Comparison of ENCODE assay signal across 8 mouse cellular contexts in genomic region chr4:65122841-65123240, GRCm38 (mm10). TPM values are rescaled to one million over a fixed set of nuclear protein-coding genes. Genes with fewer than 3 reads are reported as not detected.
A peak's percentile ranks its signal among the peaks of the same experiment; 100 is the strongest.
DNase-seq lines count a peak whose midpoint lies in the region; ATAC-seq and TF ChIP-seq lines count a peak whose summit lies in the region.

No protein-coding gene starts in this region.

- no peak for DNase-seq in heart, adult 2 months
- no peak for DNase-seq in heart, embryonic 10.5 days (ENCODE audit: low spot score)
- DNase-seq in midbrain, embryonic 10.5 days (ENCODE audit: low spot score) = no peak
- peak; percentile 19 for DNase-seq in kidney, postnatal 10 days
- no peak for DNase-seq in stomach, postnatal 0 days (ENCODE audit: low spot score)
- no peak for DNase-seq in c-Kit-positive CD71-positive TER-119-positive erythroid progenitor cells, embryonic 14.5 days (ENCODE audit: low spot score)
- no peak for DNase-seq in thymus, adult 2 months

- no peak for TF ChIP-seq POLR2A in heart, adult 2 months (IDR thresholded peaks at IDR 0.05; ENCODE audit: insufficient read depth, low read depth, low read length)
- no peak for TF ChIP-seq POLR2A in thymus, adult 2 months (IDR thresholded peaks at IDR 0.05; ENCODE audit: control insufficient read depth, extremely low read depth, insufficient read depth, low read length, poor library complexity)

- H3K27ac ChIP-seq in heart, adult 2 months = no peak overlapping the region
- H3K27ac ChIP-seq in heart, embryonic 10.5 days = no peak overlapping the region
- H3K27ac ChIP-seq in midbrain, embryonic 10.5 days (replicated peaks) = no peak overlapping the region
- H3K27ac ChIP-seq in midbrain, embryonic 16.5 days (ENCODE audit: low read length) = no peak overlapping the region
- H3K27ac ChIP-seq in stomach, postnatal 0 days (replicated peaks) = no peak overlapping the region
- no peak overlapping the region for H3K27ac ChIP-seq in thymus, adult 2 months (ENCODE audit: control insufficient read depth, insufficient read depth, low read length)

- H3K36me3 ChIP-seq in heart, adult 2 months (ENCODE audit: control insufficient read depth, insufficient read depth, low read length) = no peaks in the 10 kb centered on the region
- H3K36me3 ChIP-seq in heart, embryonic 10.5 days = no peaks in the 10 kb centered on the region
- no peaks in the 10 kb centered on the region for H3K36me3 ChIP-seq in midbrain, embryonic 10.5 days
- no peaks in the 10 kb centered on the region for H3K36me3 ChIP-seq in midbrain, embryonic 16.5 days (ENCODE audit: control insufficient read depth, insufficient read depth, low read length)
- no peaks in the 10 kb centered on the region for H3K36me3 ChIP-seq in stomach, postnatal 0 days (ENCODE audit: control insufficient read depth, insufficient read depth, low read length)
- no peaks in the 10 kb centered on the region for H3K36me3 ChIP-seq in thymus, adult 2 months (ENCODE audit: control insufficient read depth, insufficient read depth, low read length)

- intact Hi-C loops in heart, adult 2 months (cut with DNase I) = loop anchor here (5.0 to 10.0 kb wide), 2 partner anchors 469 to 588 kb away; no protein-coding TSS in a partner anchor

- ATAC-seq in midbrain, embryonic 16.5 days = no peak
- no peak for ATAC-seq in stomach, postnatal 0 days (ENCODE audit: low FRiP score, low TSS enrichment)

- H3K4me1 ChIP-seq in heart, adult 2 months (ENCODE audit: control insufficient read depth, insufficient read depth, low read length) = no peaks in the 10 kb centered on the region
- H3K4me1 ChIP-seq in heart, embryonic 10.5 days = peaks cover 19% of the 10 kb centered on the region; the same call in 1 of the 2 replicates
- peaks cover 36% of the 10 kb centered on the region for H3K4me1 ChIP-seq in midbrain, embryonic 10.5 days
- peaks cover 12% of the 10 kb centered on the region; the same call in 1 of the 2 replicates for H3K4me1 ChIP-seq in midbrain, embryonic 16.5 days (ENCODE audit: control insufficient read depth, insufficient read depth, low read length)
- peaks cover 2% of the 10 kb centered on the region; the same call in 1 of the 2 replicates for H3K4me1 ChIP-seq in stomach, postnatal 0 days (replicated peaks; ENCODE audit: control insufficient read depth, insufficient read depth)
- H3K4me1 ChIP-seq in thymus, adult 2 months (replicated peaks; ENCODE audit: control insufficient read depth, insufficient read depth, low read length) = no peaks in the 10 kb centered on the region

- H3K79me2 ChIP-seq in heart, adult 2 months (replicated peaks; ENCODE audit: control insufficient read depth, insufficient read depth, low read length) = no peaks in the 10 kb centered on the region

- no peak overlapping the region for H3K9ac ChIP-seq in heart, adult 2 months (ENCODE audit: low read depth, low read length)
- H3K9ac ChIP-seq in midbrain, embryonic 16.5 days (ENCODE audit: low read depth, low read length) = no peak overlapping the region
- no peak overlapping the region for H3K9ac ChIP-seq in stomach, postnatal 0 days (ENCODE audit: low read length)

- H3K4me3 ChIP-seq in heart, adult 2 months = no peak overlapping the region
- H3K4me3 ChIP-seq in heart, embryonic 10.5 days = no peak overlapping the region
- peak overlapping the region; percentile 71; the same call in 1 of the 2 replicates for H3K4me3 ChIP-seq in midbrain, embryonic 10.5 days
- no peak overlapping the region for H3K4me3 ChIP-seq in midbrain, embryonic 16.5 days (ENCODE audit: low read depth, low read length)
- peak overlapping the region; percentile 58; the same call in 1 of the 2 replicates for H3K4me3 ChIP-seq in stomach, postnatal 0 days (ENCODE audit: low read depth, low read length)
- H3K4me3 ChIP-seq in thymus, adult 2 months (ENCODE audit: control insufficient read depth, insufficient read depth, low read length) = no peak overlapping the region

- no peaks in the 10 kb centered on the region for H3K27me3 ChIP-seq in heart, adult 2 months (ENCODE audit: control insufficient read depth, insufficient read depth, low read length)
- peaks cover 31% of the 10 kb centered on the region for H3K27me3 ChIP-seq in heart, embryonic 10.5 days (ENCODE audit: insufficient read depth, poor library complexity, severe bottlenecking)
- H3K27me3 ChIP-seq in midbrain, embryonic 10.5 days (ENCODE audit: low read depth, poor library complexity, severe bottlenecking) = peaks cover 39% of the 10 kb centered on the region
- no peaks in the 10 kb centered on the region for H3K27me3 ChIP-seq in midbrain, embryonic 16.5 days (ENCODE audit: control insufficient read depth, insufficient read depth, low read depth, low read length)
- H3K27me3 ChIP-seq in stomach, postnatal 0 days (ENCODE audit: control insufficient read depth, insufficient read depth, low read length) = no peaks in the 10 kb centered on the region
- H3K27me3 ChIP-seq in thymus, adult 2 months (ENCODE audit: control insufficient read depth, insufficient read depth, low read length) = no peaks in the 10 kb centered on the region

- TF ChIP-seq EP300 in heart, adult 2 months (IDR thresholded peaks at IDR 0.05; ENCODE audit: insufficient read depth, low read depth, low read length) = no peak
- no peak for TF ChIP-seq EP300 in stomach, postnatal 0 days (optimal IDR thresholded peaks at IDR 0.05)

- no peak overlapping the region for H3K4me2 ChIP-seq in midbrain, embryonic 16.5 days (ENCODE audit: low read length)
- peak overlapping the region; percentile 82; the same call in 1 of the 2 replicates for H3K4me2 ChIP-seq in stomach, postnatal 0 days (replicated peaks; ENCODE audit: low read depth)

- peak; percentile 56 for TF ChIP-seq CTCF in heart, adult 2 months (IDR thresholded peaks at IDR 0.05)
- TF ChIP-seq CTCF in stomach, postnatal 0 days (IDR thresholded peaks at IDR 0.05; ENCODE audit: low read depth) = peak; percentile 68
- TF ChIP-seq CTCF in thymus, adult 2 months (IDR thresholded peaks at IDR 0.05; ENCODE audit: borderline replicate concordance, control insufficient read depth, extremely low read depth, insufficient read depth, low read length, poor library complexity) = no peak

- whole genome bisulfite sequencing in heart, adult 2 months = 0% methylated on average over 2 of the region's 2 CpGs
- 2% methylated on average over 2 of the region's 2 CpGs for WGBS in heart, embryonic 10.5 days
- WGBS in midbrain, embryonic 10.5 days = 3% methylated on average over 2 of the region's 2 CpGs
- WGBS in midbrain, embryonic 16.5 days = 1% methylated on average over 2 of the region's 2 CpGs
- 0% methylated on average over 2 of the region's 2 CpGs for WGBS in stomach, postnatal 0 days
- 0% methylated on average over 2 of the region's 2 CpGs for WGBS in thymus, adult 2 months

- no peaks in the 10 kb centered on the region for H3K9me3 ChIP-seq in heart, embryonic 10.5 days
- no peaks in the 10 kb centered on the region for H3K9me3 ChIP-seq in midbrain, embryonic 10.5 days (replicated peaks)
- H3K9me3 ChIP-seq in midbrain, embryonic 16.5 days (replicated peaks; ENCODE audit: control insufficient read depth, low read length, poor library complexity, severe bottlenecking) = no peaks in the 10 kb centered on the region
- H3K9me3 ChIP-seq in stomach, postnatal 0 days (ENCODE audit: control insufficient read depth, low read length) = no peaks in the 10 kb centered on the region

RNA-seq across cellular contexts. Expression of gene Pappa, which starts 1.1 kb away (rescaled TPM):
- total RNA-seq in heart, adult 2 months (2021) = under 1 TPM; 0.39 to 0.41 TPM
- polyA plus RNA-seq in heart, adult 2 months (2012; rRNA removed) = 0.16 and 0.20 TPM in 2 replicates
- polyA plus RNA-seq in heart, embryonic 10.5 days (2016; fragmentation: Nextera tagmentation; extraction: Ambion mirVana) = 0.92 and 1.1 TPM in 2 replicates
- polyA plus RNA-seq in midbrain, embryonic 10.5 days (2016; fragmentation: Nextera tagmentation; extraction: Ambion mirVana) = 2.9 and 3.2 TPM in 2 replicates
- 0.70 and 0.75 TPM in 2 replicates for polyA plus RNA-seq in midbrain, embryonic 16.5 days (2015; fragmentation: Nextera tagmentation; extraction: Ambion mirVana)
- polyA plus RNA-seq in stomach, postnatal 0 days (2015; fragmentation: Nextera tagmentation; extraction: Ambion mirVana) = 0.62 and 0.72 TPM in 2 replicates
- 0.15 and 0.22 TPM in 2 replicates for polyA plus RNA-seq in thymus, adult 2 months (2012; rRNA removed)

Comparison
In these comparisons a context has a peak if more than half of its experiments do, and no peak if none do; other contexts are left out.
1. H3K4me3 ChIP-seq: peak in midbrain, embryonic 10.5 days (single experiment) and stomach, postnatal 0 days (single experiment); none in heart, adult 2 months (single experiment), heart, embryonic 10.5 days (single experiment), midbrain, embryonic 16.5 days (single experiment) and thymus, adult 2 months (single experiment).